Mouse (Mus musculus) olfactory bulb, adult 2 months (tissue): ENCODE measurements around the gene Smim15.

Experiments used
- CTCF ChIP-seq: fragments of 200-500 bp; IDR thresholded peaks from 2 replicates; pipeline ENCODE4 v1.5.1; 2012; ENCODE audit warnings: low read depth, mild to moderate bottlenecking, low read length, moderate library complexity; ENCODE audit not compliant: insufficient read depth
- POLR2A ChIP-seq: fragments of 200-500 bp; IDR thresholded peaks from 2 replicates; pipeline ENCODE4 v1.6.1; 2012; ENCODE audit warnings: mild to moderate bottlenecking, low read depth, low read length, moderate library complexity; ENCODE audit not compliant: insufficient read depth

GRCm38 (mm10) chr13:108056896-108057295, 12.7 kb downstream of the Smim15 start:
- TF ChIP-seq CTCF = no peak
- no peak for TF ChIP-seq POLR2A
